Mouse (Mus musculus): ENCODE data around the gene Nfyb.

Nfyb gene

DNA sequence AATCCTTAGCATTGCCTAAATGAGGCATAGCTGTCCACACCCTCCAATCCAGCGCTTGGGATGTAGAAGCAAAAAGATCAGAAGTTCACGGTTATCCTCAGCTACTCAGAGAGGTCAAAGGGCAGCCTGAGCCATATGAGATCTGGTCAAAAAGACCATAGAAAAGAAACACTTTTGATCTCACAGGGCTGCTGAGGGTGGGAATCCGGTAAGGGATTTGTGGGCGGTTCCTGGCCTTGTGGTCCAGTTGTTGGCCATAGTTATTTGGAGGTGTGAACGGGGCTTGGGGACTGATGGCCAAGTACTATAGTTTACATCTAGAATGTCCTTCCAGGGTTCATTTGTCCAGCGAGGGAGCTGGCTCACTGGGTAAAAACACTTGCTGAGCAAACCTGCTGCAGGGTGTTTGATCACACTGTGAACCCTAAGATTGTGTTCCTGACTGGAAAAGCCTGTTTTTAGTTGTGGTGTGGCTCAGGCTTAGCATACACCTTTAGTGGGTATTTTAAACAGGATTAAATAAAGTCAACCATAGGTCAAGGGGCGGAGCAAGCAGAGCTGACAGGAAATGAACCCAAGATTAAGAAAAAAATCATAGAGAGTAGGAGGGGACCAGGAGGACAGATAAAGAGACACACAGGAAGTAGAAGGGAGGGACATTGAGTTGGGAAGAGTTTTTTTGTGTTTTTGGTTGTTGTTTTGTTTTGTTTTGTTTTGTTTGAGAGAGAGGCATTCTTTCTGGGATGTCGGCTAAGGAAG is 15.0 kb upstream of the Nfyb start:
- DNase-seq: no peak

DNA sequence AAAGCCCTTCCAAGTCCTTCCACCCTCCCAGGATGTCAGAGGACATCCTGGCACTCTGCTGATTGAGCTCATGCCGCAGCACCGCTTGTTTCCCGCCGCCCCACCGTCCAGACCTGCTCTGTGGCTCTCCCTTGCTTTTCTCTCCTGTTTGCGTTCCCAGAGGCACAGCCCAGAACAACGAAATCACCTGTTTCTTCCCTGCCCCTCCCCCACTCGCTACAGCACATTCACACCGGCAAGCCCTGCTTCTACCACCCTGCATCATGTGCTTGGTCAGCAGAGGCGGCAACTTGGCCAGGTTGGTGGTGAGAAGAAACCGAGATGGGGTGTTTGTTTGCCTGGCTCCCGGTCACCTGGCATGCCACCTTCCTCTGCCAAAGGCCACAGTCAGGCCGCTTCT is 13.9 kb upstream of the Nfyb start:
- peak; percentile 33 to 58 for DNase-seq

DNA sequence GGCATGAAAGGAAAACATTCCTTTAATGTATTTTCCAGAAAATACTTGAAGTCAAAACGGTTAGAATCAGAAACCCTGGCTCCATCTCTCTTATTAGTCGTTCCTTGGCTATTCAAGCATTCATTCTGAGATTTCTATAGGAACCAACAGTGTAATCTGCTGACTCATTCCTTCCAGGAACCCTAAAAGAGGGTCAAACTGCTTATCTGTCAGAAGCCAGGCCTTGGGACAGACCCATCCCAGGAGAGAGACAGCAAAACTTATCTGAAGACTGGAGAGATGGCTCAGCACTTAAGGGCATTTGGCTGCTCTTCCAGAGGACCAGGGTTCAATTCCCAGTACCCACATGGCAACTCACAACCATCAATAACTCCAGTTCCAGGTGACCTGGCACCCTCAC is 13.1 kb upstream of the Nfyb start:
- DNase-seq: no peak

DNA sequence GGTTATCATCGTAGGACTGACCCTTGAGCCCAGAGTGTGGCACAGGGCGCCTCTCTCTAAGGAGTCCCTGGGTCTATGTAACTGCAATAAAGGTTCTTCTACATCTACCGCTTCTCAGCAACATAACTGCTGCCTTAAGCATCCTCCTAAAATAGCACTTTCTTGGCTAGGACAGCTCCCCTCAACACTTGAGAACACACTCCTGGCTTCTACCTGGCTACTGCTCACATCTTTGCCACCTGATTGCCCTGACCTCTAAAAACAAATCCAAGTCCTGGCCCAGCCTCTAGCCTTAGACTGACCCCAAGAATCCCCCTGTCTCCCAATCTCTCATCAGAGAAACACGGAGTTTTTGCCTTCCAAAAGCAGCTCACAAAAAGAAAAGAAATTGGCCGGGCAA is 10.9 kb upstream of the Nfyb start:
- no peak for DNase-seq

DNA sequence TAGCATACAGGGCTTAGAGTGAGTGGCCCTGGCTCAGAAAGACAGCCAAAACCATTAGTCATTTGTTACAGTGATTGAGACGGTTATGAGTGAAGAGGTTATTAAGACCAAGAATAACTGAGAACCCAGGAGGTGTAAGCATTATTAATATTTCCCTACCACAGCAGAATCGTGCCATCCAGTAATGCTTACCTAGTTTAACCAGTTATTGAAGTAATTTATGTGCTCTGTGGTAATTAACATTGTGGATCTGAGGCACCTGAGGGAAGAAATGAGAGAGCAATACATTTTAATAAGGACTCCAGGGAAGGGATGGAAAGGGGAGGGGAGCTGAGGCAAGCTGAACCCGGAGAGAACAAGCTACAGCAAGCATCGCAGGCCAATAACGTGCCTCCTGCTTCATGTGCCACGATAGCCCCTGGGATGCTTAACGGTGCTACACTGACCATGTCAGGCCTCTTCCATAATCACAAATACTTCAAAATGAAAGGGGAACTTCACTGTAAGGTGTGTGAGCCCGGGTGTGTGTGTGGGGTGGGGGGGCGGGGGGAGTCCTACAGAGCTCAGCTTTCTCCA is 7.7 kb upstream of the Nfyb start:
- DNase-seq: no peak

DNA sequence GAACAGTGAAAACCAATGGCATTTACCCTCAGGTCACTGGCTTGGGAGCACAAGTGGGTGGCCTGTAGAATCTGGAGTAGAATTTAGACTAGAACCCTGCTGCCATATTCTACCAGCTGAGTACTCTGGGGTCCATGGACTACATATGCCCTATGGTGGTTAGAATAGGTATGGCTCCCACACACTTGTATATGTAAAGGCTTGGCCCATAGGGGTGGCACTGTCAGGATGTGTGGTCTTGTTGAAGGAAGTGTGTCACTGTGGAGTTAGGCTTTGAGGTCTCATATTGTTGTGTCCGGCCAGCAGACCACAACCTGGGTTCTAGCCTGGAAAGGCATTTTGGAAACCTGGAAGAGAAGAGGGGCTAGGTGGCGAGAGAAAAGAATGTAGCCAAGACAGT is 6.8 kb upstream of the Nfyb start:
- no peak for DNase-seq

DNA sequence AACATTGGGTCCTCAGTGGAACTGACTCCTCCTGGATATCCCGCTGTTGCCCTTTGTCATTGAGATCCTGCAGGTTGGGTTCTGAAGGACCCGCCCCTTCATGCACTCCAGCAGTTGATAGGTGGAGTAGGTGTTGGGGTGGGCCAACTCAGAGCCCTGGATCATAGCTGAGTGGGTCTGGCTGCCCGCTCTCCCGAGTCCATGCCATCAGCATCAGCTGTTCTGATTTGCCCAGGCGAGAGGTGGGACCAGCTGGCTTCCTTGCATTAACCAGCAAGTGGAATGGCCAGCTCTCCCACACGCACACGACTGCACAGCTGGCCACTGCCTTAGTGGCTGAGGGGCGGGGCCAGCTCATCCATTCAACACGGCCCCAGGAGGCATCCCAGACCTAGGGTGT is 5.0 kb upstream of the Nfyb start:
- DNase-seq: no peak

DNA sequence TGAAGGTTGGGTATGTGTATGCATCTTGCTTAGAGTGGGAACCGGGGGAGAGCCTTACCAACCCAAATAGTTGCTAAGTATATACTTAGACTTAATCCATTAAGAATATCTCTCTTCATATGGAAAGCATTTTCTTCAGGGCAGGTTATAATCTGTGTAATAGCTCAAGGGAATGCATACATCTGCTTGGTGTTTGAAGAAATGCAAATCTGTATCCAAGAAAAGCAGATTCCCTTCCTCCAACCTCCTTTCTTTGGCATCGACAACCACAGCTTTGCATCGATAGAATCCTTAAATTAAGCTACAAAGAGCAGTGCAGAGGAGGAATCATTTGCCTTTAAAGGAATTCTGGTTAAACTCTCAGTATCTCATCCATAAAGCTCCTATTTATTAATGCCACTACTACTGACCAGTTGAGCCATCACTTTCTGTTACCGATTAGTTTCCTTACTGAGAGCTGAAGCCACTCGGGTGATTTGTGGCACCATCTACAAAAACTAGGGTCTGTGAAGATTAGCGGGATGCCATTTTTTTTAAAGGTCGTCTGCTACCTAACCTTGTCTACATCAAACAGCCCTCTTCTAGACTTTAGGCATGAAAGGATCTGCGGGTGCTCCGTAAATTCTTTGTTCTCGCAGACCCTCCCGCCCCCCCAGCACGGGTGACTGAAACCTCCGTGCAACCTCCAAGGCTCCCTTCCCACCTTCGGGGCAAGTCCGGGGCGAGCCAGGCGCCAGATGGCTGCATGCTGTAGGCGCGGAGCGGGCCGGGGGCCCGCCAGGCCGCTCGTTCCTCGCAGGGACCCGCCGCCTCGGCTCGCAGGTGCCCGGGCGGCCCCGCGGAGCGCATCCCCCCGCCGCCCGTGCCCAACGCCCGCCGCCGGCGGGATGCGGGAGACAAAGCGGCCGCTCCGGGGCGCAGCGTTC is 925 bp downstream of the Nfyb start:
- DNase-seq: peak; percentile 74 to 75

DNA sequence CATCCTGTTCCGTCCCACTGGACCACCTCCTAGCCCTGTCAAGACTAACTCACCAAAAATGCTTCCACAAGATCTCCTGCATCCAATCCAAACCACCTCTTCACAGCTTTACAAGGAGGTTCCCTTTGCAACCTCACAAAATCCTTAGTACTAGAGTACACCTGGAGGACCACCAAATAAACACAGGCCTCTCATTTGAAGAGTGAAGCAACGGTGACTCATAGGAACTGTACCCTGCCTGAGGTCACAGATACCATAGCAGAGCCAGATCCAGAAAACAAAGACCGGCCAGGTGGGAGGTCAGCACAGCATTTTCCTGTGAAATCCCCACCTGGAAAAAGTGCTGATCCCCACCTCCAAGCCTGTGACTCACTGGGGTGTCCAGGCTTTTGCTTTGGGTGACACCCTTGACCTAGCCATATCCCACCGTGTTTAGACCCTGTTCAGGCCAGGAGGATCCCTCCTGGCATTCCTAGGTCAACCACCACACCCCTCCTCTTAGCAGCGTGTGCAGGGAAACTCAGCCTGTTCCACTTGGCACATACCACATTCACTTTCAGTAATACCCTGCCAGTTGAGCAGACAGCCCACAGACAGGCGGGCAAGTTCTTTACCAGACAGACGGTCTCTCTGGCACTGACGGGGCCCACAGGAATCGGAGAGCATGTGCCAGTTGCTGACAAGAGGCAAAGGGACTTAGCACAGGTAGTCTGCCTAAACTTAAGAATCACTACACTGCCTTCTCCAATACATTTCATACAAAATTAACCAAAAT is 2.7 kb downstream of the Nfyb start:
- peak; percentile 55 to 67 for DNase-seq

DNA sequence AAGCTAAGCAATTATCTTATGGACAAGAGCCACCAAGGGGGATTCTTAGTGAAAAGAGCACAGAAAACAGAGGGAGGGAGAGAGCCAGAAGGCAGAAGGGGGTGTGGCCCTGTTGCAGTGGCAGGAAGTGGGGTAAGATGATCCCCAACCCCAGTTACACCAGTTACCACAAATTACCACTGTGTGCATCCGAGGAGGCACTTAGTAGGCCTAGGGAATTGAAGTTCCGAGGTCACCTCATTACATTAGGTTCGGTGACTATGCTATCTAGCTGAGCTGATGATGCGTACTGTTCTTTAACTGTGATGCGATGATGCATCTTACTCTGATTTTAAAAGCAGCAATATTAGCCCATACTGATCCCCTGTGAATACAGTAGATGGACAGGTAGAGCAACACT is 4.2 kb downstream of the Nfyb start:
- DNase-seq: no peak

DNA sequence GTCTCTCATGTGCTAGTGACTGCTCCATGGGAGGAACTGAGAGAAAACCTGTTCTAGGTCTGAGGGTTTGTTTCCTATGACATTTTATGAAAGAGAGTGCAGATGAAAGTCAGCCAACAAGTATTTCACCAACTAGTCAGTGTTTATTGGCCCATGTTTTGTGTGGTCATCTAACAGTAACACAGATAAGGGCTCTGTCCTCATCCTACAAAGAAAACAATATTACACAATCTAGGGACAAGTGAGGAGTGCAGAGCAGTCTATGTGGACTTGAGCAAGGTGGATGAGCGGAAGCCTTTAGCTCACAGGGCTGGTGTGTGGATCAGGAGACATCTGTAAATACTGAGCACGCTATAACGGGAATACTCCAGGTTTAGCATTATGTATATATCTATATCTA is 5.1 kb downstream of the Nfyb start:
- DNase-seq: no peak

DNA sequence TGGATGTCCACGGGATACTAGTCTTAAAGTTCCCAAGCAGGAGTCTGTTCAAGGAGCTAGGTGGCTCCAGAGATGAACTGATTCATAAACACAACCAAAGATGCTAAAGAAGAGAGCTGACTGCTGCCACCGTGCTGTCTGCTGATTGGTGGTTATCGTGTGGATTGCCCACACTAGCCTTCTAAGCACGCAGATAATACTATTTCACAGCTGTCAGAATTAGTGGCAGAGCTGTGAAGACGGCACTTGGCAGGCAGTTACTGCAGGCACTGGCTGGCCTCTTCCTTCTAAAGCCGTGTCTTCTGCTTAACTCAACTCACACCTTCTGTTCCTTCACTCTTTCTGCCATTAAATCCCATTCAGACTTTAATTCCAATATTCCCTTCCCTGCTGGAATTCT is 5.6 kb downstream of the Nfyb start:
- DNase-seq: no peak

DNA sequence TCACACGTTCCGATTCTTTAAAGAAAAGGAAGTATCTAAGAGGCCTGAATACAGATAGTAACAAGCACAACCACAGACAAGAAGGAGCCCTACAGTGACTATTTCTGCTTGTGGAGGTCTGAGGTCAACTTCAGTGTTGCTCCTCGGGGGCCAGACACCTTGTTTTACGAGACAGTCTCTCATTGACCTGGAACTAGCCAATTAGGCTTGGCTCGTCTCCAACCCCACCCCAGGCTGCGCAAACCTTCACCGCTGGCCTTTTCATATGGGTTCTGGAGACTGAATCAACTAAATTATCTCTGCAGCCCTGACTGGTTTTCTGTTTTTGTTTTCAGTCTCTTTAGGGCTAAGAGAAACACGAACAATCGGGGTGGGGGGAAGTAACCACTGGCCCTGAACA is 6.6 kb downstream of the Nfyb start:
- DNase-seq: peak in 1 of 2 experiments; percentile 31

DNA sequence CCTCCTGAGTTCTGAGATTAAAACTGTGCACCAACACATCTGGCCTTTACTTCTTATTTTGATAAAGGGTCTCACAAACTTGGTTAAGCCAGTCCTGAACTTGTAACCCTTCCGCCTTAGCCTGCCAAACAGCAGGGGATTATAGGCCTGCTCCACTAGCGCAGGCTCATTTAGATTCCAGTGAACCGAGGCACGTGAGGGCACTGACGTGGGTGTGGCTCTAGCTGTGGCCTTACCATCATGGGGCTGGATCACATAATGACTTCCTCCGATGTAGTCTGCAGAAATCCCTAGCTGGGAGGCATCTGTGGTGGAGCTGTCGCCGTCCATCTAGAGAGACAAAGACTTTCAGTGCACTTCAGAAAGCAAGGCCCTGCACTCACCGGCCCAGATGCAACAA is 7.5 kb downstream of the Nfyb start:
- no peak for DNase-seq

DNA sequence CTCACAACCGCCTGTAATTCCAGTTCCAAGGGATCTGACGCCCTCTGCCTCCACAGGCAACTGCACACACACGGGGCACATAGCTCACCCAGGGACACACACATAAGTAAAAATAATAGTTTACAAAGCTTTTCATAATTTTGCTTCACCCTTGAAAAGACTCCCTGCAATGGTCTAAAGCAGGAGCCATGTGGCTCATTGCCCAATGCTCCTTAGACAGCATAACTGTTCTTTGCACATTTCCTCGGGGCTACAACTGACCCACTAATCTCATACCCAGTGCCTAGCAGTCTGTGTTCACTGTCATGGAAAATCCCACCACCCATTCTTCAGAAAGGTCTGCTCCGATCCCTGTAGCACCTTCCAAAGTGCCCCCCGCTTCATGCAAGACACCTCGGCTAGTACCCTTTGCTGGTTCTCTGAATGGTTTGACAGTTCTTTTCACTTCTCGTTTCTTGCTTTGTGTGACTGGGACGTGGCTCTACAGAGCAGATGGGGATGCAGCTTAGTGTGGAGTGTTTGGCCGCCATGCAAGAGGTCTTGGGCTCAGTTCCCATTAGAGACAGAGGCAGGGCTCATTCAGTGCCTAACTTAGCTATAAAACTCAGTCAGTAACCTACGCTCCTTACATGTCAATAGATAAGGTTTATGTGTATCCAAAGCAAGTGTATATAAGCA is 8.6 kb downstream of the Nfyb start:
- peak in 1 of 2 experiments; percentile 43 for DNase-seq

DNA sequence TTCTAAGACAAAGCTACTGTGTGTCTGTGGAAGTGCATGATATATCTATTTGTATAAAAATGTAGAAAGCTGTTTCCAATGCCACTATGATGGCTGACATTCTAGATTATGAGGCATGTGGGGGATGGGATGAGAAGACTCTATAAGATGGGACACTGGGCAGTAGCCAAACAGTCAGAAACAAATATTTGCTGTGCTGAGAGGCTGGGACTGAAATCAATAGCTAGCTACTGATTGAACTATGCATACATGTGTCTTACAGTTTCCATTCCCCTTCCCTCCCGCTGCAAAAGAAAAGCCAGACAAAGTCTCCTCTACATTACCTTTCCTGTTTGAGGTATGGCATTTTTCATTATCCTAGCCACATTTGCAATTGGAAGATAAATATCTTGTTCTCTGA is 9.3 kb downstream of the Nfyb start:
- DNase-seq: no peak

DNA sequence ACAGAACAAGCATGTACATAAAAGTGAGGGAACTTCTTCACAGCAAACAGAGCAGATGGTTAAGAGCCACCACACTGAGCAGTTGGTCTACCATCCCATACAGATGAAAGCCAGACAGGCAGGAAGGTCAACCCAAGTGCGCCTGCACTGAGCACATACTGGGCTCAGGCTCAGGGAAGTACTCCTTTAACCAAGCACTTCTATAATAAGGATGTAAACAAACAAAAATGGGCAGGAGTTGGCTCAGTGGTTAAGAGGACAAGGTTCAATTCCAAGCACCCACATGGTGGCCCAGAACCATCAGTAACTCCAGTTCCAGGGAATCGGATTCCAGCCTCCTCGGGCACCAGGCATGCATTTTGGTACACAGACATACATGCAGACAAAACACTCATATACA is 11.0 kb downstream of the Nfyb start:
- DNase-seq: no peak

DNA sequence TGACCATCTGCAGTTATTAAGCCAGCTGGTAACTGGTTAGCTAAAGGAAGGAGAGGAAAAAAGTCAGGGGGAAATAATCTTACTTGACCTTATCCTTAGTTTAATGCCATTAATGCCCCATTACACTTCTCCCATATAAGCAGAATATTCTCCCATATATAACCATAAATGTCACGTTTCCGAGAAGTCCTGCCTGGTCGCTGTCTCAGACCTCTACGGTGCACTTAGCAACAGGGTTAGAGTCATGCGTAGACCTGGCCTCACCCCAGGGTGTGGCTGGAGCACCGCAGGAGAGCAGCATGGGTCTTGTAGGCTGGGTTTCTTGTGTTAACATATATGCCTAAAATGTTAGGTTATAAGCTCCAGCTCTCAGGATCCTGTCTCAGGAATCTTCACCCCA is 13.2 kb downstream of the Nfyb start:
- no peak for DNase-seq

DNA sequence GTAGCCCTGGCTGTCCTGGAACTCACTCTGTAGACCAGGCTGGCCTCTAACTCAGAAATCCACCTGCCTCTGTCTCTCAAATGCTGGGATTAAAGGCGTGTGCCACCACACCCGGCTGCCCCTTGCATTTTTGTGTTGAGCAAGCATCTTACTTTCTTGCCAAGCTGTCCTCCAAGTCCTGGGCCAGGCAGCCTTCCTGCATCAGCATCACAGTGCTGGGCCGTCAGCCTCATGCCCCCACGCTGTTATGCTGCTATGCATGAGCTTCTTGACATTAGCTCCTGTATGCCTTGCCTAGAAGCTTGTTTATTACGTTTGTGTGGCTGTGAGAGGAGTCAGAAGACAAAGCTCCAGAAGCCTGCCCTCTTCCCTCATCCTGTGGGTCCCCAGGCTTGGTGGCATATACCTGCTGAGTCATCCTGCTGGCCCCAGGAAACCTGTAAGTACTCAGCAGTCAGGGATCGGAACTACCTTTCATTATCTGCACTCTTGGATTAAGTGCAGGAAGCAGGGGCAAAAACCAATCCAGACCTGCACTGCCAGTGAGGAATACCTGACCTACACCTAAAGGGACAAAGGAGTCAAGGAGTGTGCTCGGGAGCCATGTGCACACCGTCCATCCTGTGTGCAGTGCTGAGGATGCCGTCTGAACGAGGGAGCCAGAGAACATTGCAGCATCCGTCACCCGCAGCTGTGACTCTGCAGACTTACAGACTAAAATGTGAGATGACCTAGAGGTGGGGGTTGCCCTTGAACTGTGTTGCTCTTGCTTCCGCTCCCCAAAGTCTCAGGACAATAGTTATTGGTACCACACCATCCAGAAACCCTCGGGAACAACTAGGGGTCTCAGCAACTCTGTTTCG is 16.7 kb downstream of the Nfyb start:
- no peak for DNase-seq

DNA sequence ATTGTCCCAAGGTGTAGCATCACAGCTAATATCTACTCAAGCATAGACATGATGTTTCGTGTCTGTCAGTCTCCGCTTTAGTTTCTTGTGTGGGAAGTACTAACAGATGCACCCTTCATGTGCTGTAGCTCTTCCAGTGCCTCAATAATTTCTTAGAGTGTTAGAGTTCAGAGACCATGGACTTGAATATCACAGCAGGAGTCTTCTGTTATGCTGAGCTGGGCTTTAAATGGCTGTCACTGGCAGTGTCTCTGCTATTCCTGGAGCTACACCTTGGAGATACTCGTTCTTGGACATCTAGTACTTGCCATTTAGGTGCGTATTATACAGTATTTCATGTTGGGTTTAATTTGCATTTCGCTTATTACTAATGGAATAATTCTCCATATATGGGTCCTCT is 18.6 kb downstream of the Nfyb start:
- DNase-seq: no peak

DNA sequence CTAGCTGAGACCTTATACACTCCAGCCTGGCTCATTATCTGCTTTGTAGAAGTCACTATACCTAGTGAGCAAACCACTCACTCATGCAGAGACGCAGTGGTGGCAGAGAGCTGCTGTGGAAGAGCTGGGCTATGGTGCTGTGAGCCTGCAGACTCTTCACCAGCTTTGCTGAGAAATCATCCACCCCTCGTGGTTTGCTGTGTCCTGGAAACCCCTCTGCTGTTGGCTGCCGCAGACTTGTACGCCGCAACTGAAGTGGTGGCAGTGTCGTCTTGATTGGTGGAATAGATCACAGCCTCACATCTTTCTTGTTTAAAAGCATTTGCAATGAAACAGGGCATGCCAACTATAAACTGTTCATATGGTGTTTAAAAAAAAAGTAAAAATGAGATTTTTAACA is 19.6 kb downstream of the Nfyb start:
- DNase-seq: no peak

DNA sequence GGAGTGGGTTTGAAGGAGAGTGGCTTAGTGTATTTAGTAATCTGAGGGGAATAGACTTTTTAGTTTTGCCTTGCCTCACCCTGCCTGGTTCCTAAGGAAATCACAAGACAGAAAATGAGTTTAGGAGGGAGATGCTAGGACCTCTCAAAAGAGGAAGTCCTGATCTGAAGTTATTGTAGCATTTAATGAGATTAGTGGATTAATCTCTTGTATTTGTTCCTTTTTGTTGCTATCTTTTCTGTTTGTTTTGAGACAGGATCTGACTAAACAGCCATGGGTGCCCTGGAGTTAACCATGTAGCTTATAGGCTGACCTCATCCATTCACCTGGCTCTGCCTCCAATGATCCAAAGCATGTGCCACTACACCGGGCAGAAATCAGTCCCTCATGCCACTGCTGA is 21.4 kb downstream of the Nfyb start:
- no peak for DNase-seq

All from cerebellum, postnatal 25 days (tissue).